Mouse (Mus musculus) layer of hippocampus, adult 2 months (tissue): ENCODE measurements at regions not wholly inside any gene's neighbourhood (a gene's known extent, or its start where the extent isn't known, plus 50 kb on each side); places are given as distances from the start of the nearest gene placed in this dataset.
"Not testable (repeated sequence)": the region's sequence is repeated elsewhere in the genome, so short reads cannot be mapped to it uniquely, and the experiment has no call there.

Source experiments
- DNase-seq, 2 experiments: peaks; one replicate each; pipeline ENCODE4 v3.0.0; 2022; ENCODE audit warnings: low spot score in 2 of 2
- H3K27ac ChIP-seq: fragments of 200-600 bp; 2 replicates; pipeline ENCODE4 v1.8.1; 2022
- H3K4me3 ChIP-seq: fragments of 200-600 bp; 2 replicates; pipeline ENCODE4 v1.8.1; 2022; ENCODE audit warnings: mild to moderate bottlenecking
- CTCF ChIP-seq: fragments of 200-600 bp; conservative IDR thresholded peaks from 2 replicates; pipeline ENCODE4 v1.8.1; 2022; ENCODE audit warnings: antibody characterized with exemption, mild to moderate bottlenecking, moderate library complexity

GRCm38 (mm10) chr12:27926730-27927129, 584.4 kb upstream of the Sox11 start:
- Histone ChIP-seq H3K4me3 (no peak overlapping the region), H3K27ac (no peak overlapping the region)
- TF ChIP-seq CTCF: no peak
- DNase-seq: no peak

- no peak for DNase-seq
- Histone ChIP-seq H3K4me3 (no peak overlapping the region), H3K27ac (no peak overlapping the region)
- TF ChIP-seq CTCF: no peak
Observed at GRCm38 (mm10) chr12:27920607-27921006, 578.2 kb upstream of the Sox11 start.

GRCm38 (mm10) chr12:27916401-27916920, 574.1 kb upstream of the Sox11 start:
- TF ChIP-seq CTCF: no peak
- no peak overlapping the region for H3K27ac ChIP-seq
- no peak overlapping the region for H3K4me3 ChIP-seq

GRCm38 (mm10) chr12:27909417-27910100, 567.2 kb upstream of the Sox11 start:
- Histone ChIP-seq H3K27ac (no peak overlapping the region), H3K4me3 (no peak overlapping the region)
- TF ChIP-seq CTCF: no peak
- DNase-seq: no peak

More at GRCm38 (mm10) chr12:27916401-27916920, 574.1 kb upstream of the Sox11 start:
- no peak for DNase-seq

DNA sequence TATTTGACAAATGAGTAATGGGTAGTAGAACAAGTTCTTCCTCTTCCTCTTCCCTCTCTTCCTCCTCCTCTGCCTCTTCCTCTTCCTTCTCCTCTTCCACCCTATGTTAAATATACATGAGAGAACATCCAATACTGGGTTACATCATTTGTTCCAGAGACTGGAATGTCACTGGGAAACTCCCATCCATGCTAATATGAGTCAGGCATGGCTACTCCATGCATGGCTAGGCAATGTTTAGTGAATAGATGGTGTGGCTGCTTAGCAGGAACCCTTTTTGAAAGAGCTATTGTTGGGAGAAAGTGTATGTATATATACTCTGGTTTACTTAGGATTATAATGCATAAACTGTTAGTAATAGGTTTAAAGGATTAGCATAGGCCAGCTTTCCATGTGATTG, 554.3 kb upstream of the Sox11 start:
- H3K4me3 ChIP-seq, DNase-seq, H3K27ac ChIP-seq: not testable (repeated sequence)

- DNase-seq: no peak
- no peak for TF ChIP-seq CTCF
- no peak overlapping the region for H3K27ac ChIP-seq
- H3K4me3 ChIP-seq: no peak overlapping the region
Observed at GRCm38 (mm10) chr12:27881720-27882119, 539.3 kb upstream of the Sox11 start.

DNA sequence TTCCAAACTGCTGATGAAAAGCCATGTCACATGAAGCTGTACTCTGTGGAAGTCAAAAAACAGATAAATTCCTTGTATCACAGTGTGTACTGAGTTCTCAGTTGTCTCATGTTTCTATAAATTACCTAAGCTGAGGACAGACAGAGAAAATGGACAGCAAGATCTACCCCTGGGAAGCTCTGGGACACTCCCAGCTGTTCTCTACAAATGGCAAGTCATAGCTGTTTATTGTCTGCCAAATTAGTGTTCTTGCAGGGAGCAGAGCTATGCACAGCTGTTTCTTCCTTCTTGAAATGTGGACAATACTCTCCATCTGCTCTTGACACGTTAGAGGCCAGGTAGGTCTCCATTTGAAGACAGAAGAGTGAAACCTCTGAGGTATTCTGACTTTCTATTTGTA, 524.0 kb upstream of the Sox11 start:
- Histone ChIP-seq H3K4me3 (no peak overlapping the region), H3K27ac (no peak overlapping the region)
- no peak for DNase-seq
- TF ChIP-seq CTCF: no peak

GRCm38 (mm10) chr12:27849537-27849936, 507.2 kb upstream of the Sox11 start:
- H3K4me3 ChIP-seq: no peak overlapping the region
- DNase-seq: no peak
- H3K27ac ChIP-seq: no peak overlapping the region
- peak; percentile 35 for TF ChIP-seq CTCF

GRCm38 (mm10) chr12:27849099-27849498, 506.7 kb upstream of the Sox11 start:
- TF ChIP-seq CTCF: no peak
- no peak overlapping the region for H3K4me3 ChIP-seq
- DNase-seq: no peak
- no peak overlapping the region for H3K27ac ChIP-seq

GRCm38 (mm10) chr12:27848141-27848540, 505.8 kb upstream of the Sox11 start:
- DNase-seq: no peak
- Histone ChIP-seq H3K4me3 (no peak overlapping the region), H3K27ac (no peak overlapping the region)

GRCm38 (mm10) chr12:27847397-27847796, 505.0 kb upstream of the Sox11 start:
- Histone ChIP-seq H3K4me3 (no peak overlapping the region), H3K27ac (no peak overlapping the region)
- DNase-seq: no peak
- no peak for TF ChIP-seq CTCF

More at GRCm38 (mm10) chr12:27848141-27848540, 505.8 kb upstream of the Sox11 start:
- no peak for TF ChIP-seq CTCF

DNA sequence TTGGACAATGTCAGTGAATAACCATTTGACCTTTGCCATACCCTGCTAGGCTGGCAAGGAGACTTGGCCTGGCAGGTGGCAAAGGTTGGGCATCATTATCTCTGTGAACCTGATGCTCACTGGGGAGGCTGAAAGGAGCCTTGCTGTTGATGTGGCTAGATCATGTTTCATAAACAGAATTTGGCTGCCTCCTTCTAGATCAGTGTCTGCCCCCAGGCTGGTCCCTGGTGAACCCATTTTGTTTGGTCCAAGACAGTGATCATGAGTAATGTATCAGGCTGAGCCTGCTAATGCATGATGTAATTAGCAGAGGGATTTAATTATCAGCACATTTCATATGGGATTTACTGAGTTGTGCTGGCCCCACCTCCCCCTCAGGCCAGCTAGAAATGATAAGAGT, 502.6 kb upstream of the Sox11 start:
- Histone ChIP-seq H3K4me3 (no peak overlapping the region), H3K27ac (no peak overlapping the region)
- TF ChIP-seq CTCF: no peak
- DNase-seq: no peak

DNA sequence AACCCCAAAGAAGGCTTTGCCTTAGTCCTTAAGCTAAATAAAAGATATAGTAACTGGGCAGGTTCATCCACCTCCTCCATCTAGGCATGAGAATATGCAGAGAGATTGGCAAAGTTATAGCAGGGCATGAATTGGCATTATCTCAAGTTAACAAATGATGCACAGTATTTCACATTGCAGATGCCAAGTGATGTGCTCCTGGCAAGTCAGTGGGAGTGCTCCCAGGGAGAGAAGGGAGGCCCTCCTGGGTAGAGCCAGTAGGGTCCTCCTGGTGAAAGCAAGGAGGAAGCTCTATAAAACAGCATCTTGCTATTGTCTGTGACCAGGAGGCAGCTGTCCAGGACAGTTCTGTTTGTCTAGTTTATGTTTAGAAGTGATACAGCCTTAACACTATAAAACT, 496.6 kb upstream of the Sox11 start:
- no peak for TF ChIP-seq CTCF
- H3K27ac ChIP-seq: no peak overlapping the region

GRCm38 (mm10) chr12:27838384-27838783, 496.0 kb upstream of the Sox11 start:
- Histone ChIP-seq H3K4me3 (no peak overlapping the region), H3K27ac (no peak overlapping the region)
- peak; percentile 15 to 53 for DNase-seq
- no peak for TF ChIP-seq CTCF

More for the DNA sequence above, 496.6 kb upstream of the Sox11 start:
- no peak for DNase-seq
- H3K4me3 ChIP-seq: no peak overlapping the region
